Mouse (Mus musculus): ENCODE data around the gene Setd5. TPM values are rescaled to one million over a fixed set of nuclear protein-coding genes. Genes with fewer than 3 reads are reported as not detected.

Setd5 gene
- polyA plus RNA-seq, 1 experiment = 197 TPM

GRCm38 (mm10) chr6:113078031-113078721 is 1.0 kb downstream of the Setd5 start:
- TF ChIP-seq GATA1 (IDR thresholded peaks at IDR 0.05; ENCODE audit: low read length) = no peak

GRCm38 (mm10) chr6:113079492-113079891 is 2.3 kb downstream of the Setd5 start:
- no peak for TF ChIP-seq GATA1 (IDR thresholded peaks at IDR 0.05; ENCODE audit: low read length)

GRCm38 (mm10) chr6:113082229-113082628 is 5.1 kb downstream of the Setd5 start:
- TF ChIP-seq GATA1 (IDR thresholded peaks at IDR 0.05; ENCODE audit: low read length) = no peak

GRCm38 (mm10) chr6:113084590-113084989 is 7.4 kb downstream of the Setd5 start:
- TF ChIP-seq GATA1 (IDR thresholded peaks at IDR 0.05; ENCODE audit: low read length) = no peak

GRCm38 (mm10) chr6:113093206-113093605 is 16.0 kb downstream of the Setd5 start:
- TF ChIP-seq GATA1 (IDR thresholded peaks at IDR 0.05; ENCODE audit: low read length) = no peak

GRCm38 (mm10) chr6:113095547-113095946 is 18.4 kb downstream of the Setd5 start:
- TF ChIP-seq GATA1 (IDR thresholded peaks at IDR 0.05; ENCODE audit: low read length) = no peak

GRCm38 (mm10) chr6:113097662-113098061 is 20.5 kb downstream of the Setd5 start:
- TF ChIP-seq GATA1 (IDR thresholded peaks at IDR 0.05; ENCODE audit: low read length) = no peak

- TF ChIP-seq GATA1 (IDR thresholded peaks at IDR 0.05; ENCODE audit: low read length) = no peak
These were observed 22.6 kb downstream of the Setd5 start for GRCm38 (mm10) chr6:113099640-113100289.

GRCm38 (mm10) chr6:113102541-113102940 is 25.4 kb downstream of the Setd5 start:
- TF ChIP-seq GATA1 (IDR thresholded peaks at IDR 0.05; ENCODE audit: low read length) = no peak

GRCm38 (mm10) chr6:113103765-113104164 is 26.6 kb downstream of the Setd5 start:
- no peak for TF ChIP-seq GATA1 (IDR thresholded peaks at IDR 0.05; ENCODE audit: low read length)

- no peak for TF ChIP-seq GATA1 (IDR thresholded peaks at IDR 0.05; ENCODE audit: low read length)
These were observed 32.2 kb downstream of the Setd5 start for GRCm38 (mm10) chr6:113109378-113109777.

GRCm38 (mm10) chr6:113109956-113110355 is 32.8 kb downstream of the Setd5 start:
- TF ChIP-seq GATA1 (IDR thresholded peaks at IDR 0.05; ENCODE audit: low read length) = no peak

- no peak for TF ChIP-seq GATA1 (IDR thresholded peaks at IDR 0.05; ENCODE audit: low read length)
These were observed 43.6 kb downstream of the Setd5 start for GRCm38 (mm10) chr6:113120806-113121205.

- no peak for TF ChIP-seq GATA1 (IDR thresholded peaks at IDR 0.05; ENCODE audit: low read length)
These were observed 56.2 kb downstream of the Setd5 start for GRCm38 (mm10) chr6:113133360-113133759.

- no peak for TF ChIP-seq GATA1 (IDR thresholded peaks at IDR 0.05; ENCODE audit: low read length)
These were observed 64.4 kb downstream of the Setd5 start for GRCm38 (mm10) chr6:113141389-113142094.

- TF ChIP-seq GATA1 (IDR thresholded peaks at IDR 0.05; ENCODE audit: low read length) = no peak
These were observed 67.6 kb downstream of the Setd5 start for GRCm38 (mm10) chr6:113144764-113145163.
